Mouse (Mus musculus) neural tube, embryonic 15.5 days (tissue): ENCODE results near the gene Gm8871. TPM values are rescaled to one million over a fixed set of nuclear protein-coding genes. Genes with fewer than 3 reads are reported as not detected.
"Not testable (repeated sequence)": the region's sequence is repeated elsewhere in the genome, so short reads cannot be mapped to it uniquely, and the experiment has no call there.

ENCODE experiments used
- ATAC-seq: fragments of 200-750 bp; cut with Nextera tagmentation; 2 replicates; pipeline ENCODE4 v1.8.0; 2017; ENCODE audit warnings: mild to moderate bottlenecking, moderate TSS enrichment, moderate library complexity; ENCODE audit not compliant: low FRiP score
- H3K27ac ChIP-seq: fragments of 300-500 bp; sonication (generic); replicated peaks from 2 replicates; pipeline ENCODE4 v1.5.1; 2015; ENCODE audit warnings: mild to moderate bottlenecking, inconsistent platforms
- H3K27me3 ChIP-seq: fragments of 300-500 bp; sonication (generic); replicated peaks from 2 replicates; pipeline ENCODE4 v1.6.1; 2015; ENCODE audit warnings: inconsistent platforms
- H3K36me3 ChIP-seq: fragments of 300-500 bp; sonication (generic); 2 replicates; pipeline ENCODE4 v1.6.1; 2015; ENCODE audit warnings: inconsistent platforms
- H3K4me1 ChIP-seq: fragments of 300-500 bp; sonication (generic); 2 replicates; pipeline ENCODE4 v1.6.1; 2015; ENCODE audit warnings: inconsistent platforms
- H3K4me2 ChIP-seq: fragments of 300-500 bp; sonication (generic); 2 replicates; pipeline ENCODE4 v1.6.1; 2015; ENCODE audit warnings: inconsistent platforms, mild to moderate bottlenecking, moderate library complexity
- H3K4me3 ChIP-seq: fragments of 300-500 bp; sonication (generic); replicated peaks from 2 replicates; pipeline ENCODE4 v1.5.1; 2015; ENCODE audit warnings: mild to moderate bottlenecking, inconsistent platforms
- H3K9ac ChIP-seq: fragments of 300-500 bp; sonication (generic); replicated peaks from 2 replicates; pipeline ENCODE4 v1.6.1; 2015; ENCODE audit warnings: mild to moderate bottlenecking, inconsistent platforms
- H3K9me3 ChIP-seq: fragments of 300-500 bp; sonication (generic); replicated peaks from 2 replicates; pipeline ENCODE4 v1.6.1; 2016; ENCODE audit warnings: inconsistent platforms
- WGBS: fragments of 180-500 bp; shearing (Covaris S2); methylation state at CpG from one replicate; pipeline ENCODE4 v1.1.7; 2015; ENCODE audit warnings: mixed read lengths; 5-methylcytosine and 5-hydroxymethylcytosine counted together
- polyA plus RNA-seq: library from polyadenylated mRNA; unstranded; fragments of >200 nt; fragmentation: Nextera tagmentation; extraction: Ambion mirVana; gene quantifications from 2 replicates; pipeline ENCODE4 v1.2.1, GENCODE M21; 2015

Gene Gm8871
- not detected in 2 replicates for polyA plus RNA-seq

DNA sequence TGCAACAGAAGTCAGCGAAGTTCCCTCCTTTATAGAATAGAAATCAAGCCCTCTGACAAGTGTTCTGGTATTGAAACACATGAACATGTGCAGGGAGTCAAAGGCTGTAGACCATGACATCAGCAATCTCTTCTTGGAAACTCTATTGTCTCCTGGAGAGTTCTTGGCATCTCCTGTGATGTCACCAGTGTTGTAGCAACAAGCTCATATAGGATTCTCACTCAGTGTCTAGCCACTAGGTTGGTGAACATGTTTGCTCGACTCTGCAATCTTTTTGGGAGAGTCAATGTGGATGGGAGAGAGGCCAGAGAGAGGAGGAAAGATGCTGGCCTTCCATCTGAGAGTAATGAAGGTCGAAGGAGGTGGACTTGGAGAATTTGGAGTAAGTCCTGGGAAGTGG lies at the start of gene Gm8871, which contains the start of gene Gm8857:
Gene Gm8871, plus strand, starts transcription at position 301 of the 400 bp plus-strand sequence.
Gene Gm8857, plus strand, starts transcription at position 303 of the 400 bp plus-strand sequence.
- WGBS, result 79% methylated on average over 2 of the region's 3 CpGs

DNA sequence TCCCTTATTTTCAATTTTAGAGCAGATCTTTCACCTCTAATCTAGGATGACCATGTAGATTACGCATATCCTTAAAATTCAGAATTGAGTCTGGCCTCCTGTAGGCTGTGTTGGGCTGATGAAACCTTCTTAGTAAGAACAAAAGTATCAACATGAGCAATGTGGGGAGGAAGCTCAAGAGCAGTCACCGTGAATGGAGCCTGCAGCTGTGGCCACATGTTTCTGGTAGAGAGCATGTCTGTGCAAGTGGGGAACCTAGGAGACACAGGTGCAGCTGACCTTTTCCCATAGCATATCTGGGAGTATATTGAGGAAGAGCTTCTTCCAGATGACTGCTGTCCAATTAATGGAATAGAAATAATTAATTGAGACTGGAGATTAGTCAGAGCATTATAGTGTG lies 5.9 kb downstream of the Gm8871 start:
- H3K9me3 ChIP-seq, H3K36me3 ChIP-seq, H3K27ac ChIP-seq, H3K4me2 ChIP-seq, H3K9ac ChIP-seq, H3K4me3 ChIP-seq, H3K27me3 ChIP-seq, ATAC-seq, H3K4me1 ChIP-seq: not testable (repeated sequence)
- 87% methylated on average over 2 of the region's 2 CpGs for WGBS

More for the DNA sequence above, at the start of gene Gm8871, which contains the start of gene Gm8857:
- not testable (repeated sequence) for ATAC-seq, H3K27ac ChIP-seq, H3K36me3 ChIP-seq, H3K4me2 ChIP-seq, H3K4me1 ChIP-seq, H3K9me3 ChIP-seq, H3K27me3 ChIP-seq, H3K4me3 ChIP-seq, H3K9ac ChIP-seq

DNA sequence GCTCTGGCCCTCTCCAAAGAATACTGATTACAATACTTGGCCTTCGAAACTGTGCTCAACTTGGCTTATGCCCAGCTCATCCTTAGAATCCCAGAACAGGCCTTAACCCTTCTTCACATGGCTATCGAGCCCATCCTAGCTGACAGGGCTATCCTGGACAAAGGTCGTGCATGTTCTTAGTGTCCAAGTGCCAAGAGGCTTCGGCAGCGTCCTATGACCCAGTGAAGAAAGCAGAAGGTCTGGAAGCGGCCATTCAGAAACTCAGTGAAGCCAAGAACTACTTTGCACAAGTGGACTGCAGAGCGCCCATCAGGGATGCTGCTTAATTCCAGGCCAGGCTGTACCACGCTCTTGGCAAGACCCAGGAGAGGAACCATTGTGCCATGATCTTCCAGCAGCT lies 10.5 kb downstream of the Gm8871 start:
- H3K4me3 ChIP-seq, ATAC-seq, H3K9ac ChIP-seq, H3K27me3 ChIP-seq, H3K36me3 ChIP-seq, H3K9me3 ChIP-seq, H3K27ac ChIP-seq, H3K4me2 ChIP-seq, H3K4me1 ChIP-seq: not testable (repeated sequence)
- 88% methylated on average over 4 of the region's 8 CpGs for WGBS

Other genes starting within 250 kb of the Gm8871 start
- gene Gm8857, start within 50 bp of the Gm8871 start, polyA plus RNA-seq, result not detected in 2 replicates
- 0.45 TPM in 1 of 2 replicates, not detected in the other for gene Gm8879, start 179.8 kb downstream of the Gm8871 start, polyA plus RNA-seq
- gene Gm5861, start 235.3 kb downstream of the Gm8871 start, polyA plus RNA-seq, result not detected in 2 replicates